Mouse (Mus musculus): ENCODE data around the gene Alox15.

- TF ChIP-seq CTCF (IDR thresholded peaks at IDR 0.05; ENCODE audit: control insufficient read depth, insufficient read depth, insufficient read length) (no peak), MYOD1 (IDR thresholded peaks at IDR 0.05; ENCODE audit: control insufficient read depth, insufficient read length, low read depth) (no peak), USF1 (IDR thresholded peaks at IDR 0.05; ENCODE audit: low read depth) (no peak), MAX (IDR thresholded peaks at IDR 0.05) (no peak), CEBPB (IDR thresholded peaks at IDR 0.05; ENCODE audit: low read depth) (no peak), MYOG (IDR thresholded peaks at IDR 0.05; ENCODE audit: control insufficient read depth, extremely low read depth, insufficient read length) (no peak)
Observed at GRCm38 (mm10) chr11:70351868-70352267, at the start of gene Alox15.
